23 mouse cellular contexts compared by ENCODE assay signal in genomic region chr3:41516961-41517518, GRCm38 (mm10). TPM values are rescaled to one million over a fixed set of nuclear protein-coding genes. Genes with fewer than 3 reads are reported as not detected.
A peak's percentile ranks its signal among the peaks of the same experiment; 100 is the strongest.
DNase-seq lines count a peak whose midpoint lies in the region; ATAC-seq and TF ChIP-seq lines count a peak whose summit lies in the region.
"Had no signal": no experiment of that assay in that cellular context is flagged by ENCODE, and none has a peak within 500 bp of the region (broad histone marks: within the 10 kb centered on the region; RNA-seq: fewer than 3 reads in every experiment).

No protein-coding gene starts in this region.

- intact Hi-C loops in left cerebral cortex, postnatal 14 days (cut with DNase I), result no loop called here

- ATAC-seq in frontal cortex, adult (ENCODE audit: low TSS enrichment), result peak; percentile 77
- ATAC-seq: inflammation-experienced regulatory T-cells, adult 6 months; midbrain, embryonic 15.5 days had no signal

- TF ChIP-seq CTCF in brain, embryonic 14.5 days (IDR thresholded peaks at IDR 0.05; ENCODE audit: borderline replicate concordance, extremely low read depth, insufficient read depth, insufficient read length), result no peak

- TF ChIP-seq POLR2A in brain, embryonic 14.5 days (IDR thresholded peaks at IDR 0.05; ENCODE audit: borderline replicate concordance, extremely low read depth, insufficient read depth, insufficient read length, poor library complexity, severe bottlenecking), result no peak

- no peak for DNase-seq in frontal cortex, postnatal 10 days (ENCODE audit: low spot score in 2 of 2)
- peak; percentile 6 to 14 for DNase-seq in left cerebral cortex, postnatal 14 days (ENCODE audit: low spot score in 2 of 2)
- DNase-seq in left cerebral cortex, adult 8-10 months (ENCODE audit: low spot score in 2 of 2), result no peak
- DNase-seq in brain, embryonic 14.5 days (ENCODE audit: low read depth), result peak; percentile 40
- peak; percentile 18 to 48 for DNase-seq in frontal cortex, postnatal 36 days (ENCODE audit: low spot score in 2 of 2)
- no peak for DNase-seq in c-Kit-positive CD71-positive TER-119-positive erythroid progenitor cells, embryonic 14.5 days (ENCODE audit: low spot score)
- no peak for DNase-seq in B cell, adult 2 months
- DNase-seq: adrenal gland, adult 2 months; adrenal gland, postnatal 36 days; cerebellum, adult 11 months; cerebellum, adult 9-10 months; cerebellum, postnatal 36 days; embryo, embryonic 11 days; heart, adult 2 months; heart, postnatal 4 days; kidney, adult 11 months; kidney, postnatal 36 days; liver; lung, adult 2 months; lung, postnatal 10 days had no signal

RNA-seq across cellular contexts. Expression of gene Jade1, which starts 38.5 kb away (rescaled TPM):
- 10 to 100 TPM; 28.6 to 30.1 TPM for total RNA-seq in left cerebral cortex, postnatal 14 days (2021)
- 10 to 100 TPM; 46.6 to 57.7 (median 50.1) TPM for total RNA-seq in left cerebral cortex, adult 8-10 months (2022)
- polyA plus RNA-seq in brain, embryonic 14.5 days (2012; rRNA removed), result 12.8 and 12.9 TPM in 2 replicates

Comparison
In these comparisons a context has a peak if more than half of its experiments do, and no peak if none do; other contexts are left out.
1. DNase-seq: peak in left cerebral cortex, postnatal 14 days (2 of 2), brain, embryonic 14.5 days (single experiment) and frontal cortex, postnatal 36 days (2 of 2); none in frontal cortex, postnatal 10 days (0 of 2), left cerebral cortex, adult 8-10 months (0 of 2), c-Kit-positive CD71-positive TER-119-positive erythroid progenitor cells, embryonic 14.5 days (single experiment) and B cell, adult 2 months (0 of 2).